Mouse (Mus musculus) intestine, embryonic 15.5 days (tissue): ENCODE measurements around the gene Duox1. TPM values are rescaled to one million over a fixed set of nuclear protein-coding genes. Genes with fewer than 3 reads are reported as not detected.
"Not testable (repeated sequence)": the region's sequence is repeated elsewhere in the genome, so short reads cannot be mapped to it uniquely, and the experiment has no call there.

ENCODE experiments used
- ATAC-seq: fragments of 200-750 bp; cut with Nextera tagmentation; 2 replicates; pipeline ENCODE4 v1.8.0; 2017; ENCODE audit warnings: moderate TSS enrichment, moderate library complexity
- H3K27ac ChIP-seq: fragments of 300-500 bp; sonication (generic); 2 replicates; pipeline ENCODE4 v1.5.1; 2015; ENCODE audit warnings: mild to moderate bottlenecking, inconsistent platforms
- H3K27me3 ChIP-seq: fragments of 300-500 bp; sonication (generic); replicated peaks from 2 replicates; pipeline ENCODE4 v1.6.1; 2015; ENCODE audit warnings: inconsistent platforms
- H3K36me3 ChIP-seq: fragments of 300-500 bp; sonication (generic); 2 replicates; pipeline ENCODE4 v1.6.1; 2015; ENCODE audit warnings: inconsistent platforms
- H3K4me1 ChIP-seq: fragments of 300-500 bp; sonication (generic); replicated peaks from 2 replicates; pipeline ENCODE4 v1.6.1; 2015; ENCODE audit warnings: inconsistent platforms
- H3K4me2 ChIP-seq: fragments of 300-500 bp; sonication (generic); replicated peaks from 2 replicates; pipeline ENCODE4 v1.6.1; 2015; ENCODE audit warnings: mild to moderate bottlenecking, inconsistent platforms
- H3K4me3 ChIP-seq: fragments of 300-500 bp; sonication (generic); replicated peaks from 2 replicates; pipeline ENCODE4 v1.5.1; 2015; ENCODE audit warnings: inconsistent platforms
- H3K9ac ChIP-seq: fragments of 300-500 bp; sonication (generic); 2 replicates; pipeline ENCODE4 v1.6.1; 2015; ENCODE audit warnings: inconsistent platforms
- H3K9me3 ChIP-seq: fragments of 300-500 bp; sonication (generic); 2 replicates; pipeline ENCODE4 v1.6.1; 2016; ENCODE audit warnings: inconsistent platforms
- WGBS: fragments of 180-500 bp; shearing (Covaris S2); methylation state at CpG from one replicate; pipeline ENCODE4 v1.1.7; 2015; 5-methylcytosine and 5-hydroxymethylcytosine counted together
- polyA plus RNA-seq: library from polyadenylated mRNA; unstranded; fragments of >200 nt; fragmentation: Nextera tagmentation; extraction: Ambion mirVana; gene quantifications from 2 replicates; pipeline ENCODE4 v1.2.1, GENCODE M21; 2015

Duox1 gene
- polyA plus RNA-seq, 1 experiment from 2014 or later, result 0.08 TPM

DNA sequence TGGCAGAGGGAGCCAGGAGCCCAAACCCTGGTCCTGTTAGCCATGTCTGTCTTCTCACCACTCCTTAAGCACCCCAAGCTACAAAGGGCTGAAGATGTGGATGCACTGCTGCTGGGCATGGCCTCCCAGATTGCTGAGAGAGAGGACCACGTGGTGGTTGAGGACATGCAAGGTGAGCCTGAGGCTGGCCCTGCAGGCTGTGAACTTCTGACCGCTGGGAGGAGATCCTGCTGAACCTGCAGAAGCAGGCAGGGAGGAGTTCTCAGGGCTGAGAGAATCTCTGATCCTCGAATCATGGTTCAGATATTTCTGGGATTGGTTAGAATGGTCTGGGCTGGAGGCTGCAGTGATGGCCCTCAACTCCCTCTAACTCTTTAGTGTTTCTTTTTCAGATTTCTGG lies 8.5 kb downstream of the Duox1 start:
- no peaks in the 10 kb centered on the region for H3K4me1 ChIP-seq
- H3K4me2 ChIP-seq, result no peak overlapping the region
- H3K4me3 ChIP-seq, result no peak overlapping the region
- 55% methylated on average over 3 of the region's 3 CpGs for WGBS
- no peaks in the 10 kb centered on the region for H3K9me3 ChIP-seq
- ATAC-seq, result no peak
- no peak overlapping the region for H3K9ac ChIP-seq
- no peaks in the 10 kb centered on the region for H3K27me3 ChIP-seq
- H3K27ac ChIP-seq, result no peak overlapping the region
- no peaks in the 10 kb centered on the region for H3K36me3 ChIP-seq

DNA sequence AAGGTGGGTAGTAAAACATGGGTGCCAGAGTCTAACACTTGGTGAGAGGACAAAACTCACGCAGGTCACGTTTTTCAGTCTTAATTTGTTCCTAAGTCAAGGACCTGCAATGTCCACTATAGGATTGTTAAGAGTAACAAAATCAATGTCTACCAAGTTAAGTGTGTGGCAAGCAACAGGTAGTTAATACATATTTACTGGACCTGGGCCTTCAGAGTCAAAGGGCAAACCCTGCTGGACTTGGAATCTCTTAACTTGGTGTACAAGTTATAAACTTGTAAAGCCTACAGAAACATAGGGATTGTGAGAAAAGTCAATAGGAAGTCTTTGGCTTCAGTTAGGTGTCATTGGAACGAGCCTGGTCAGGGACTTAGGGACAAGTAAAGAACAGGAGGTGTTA lies 9.1 kb downstream of the Duox1 start:
- H3K9me3 ChIP-seq, result no peaks in the 10 kb centered on the region
- H3K36me3 ChIP-seq, result no peaks in the 10 kb centered on the region
- no peak for ATAC-seq
- no peak overlapping the region for H3K9ac ChIP-seq
- no peak overlapping the region for H3K4me2 ChIP-seq
- no peaks in the 10 kb centered on the region for H3K27me3 ChIP-seq
- WGBS, result 78% methylated on average over 3 of the region's 3 CpGs
- no peak overlapping the region for H3K27ac ChIP-seq
- no peaks in the 10 kb centered on the region for H3K4me1 ChIP-seq
- H3K4me3 ChIP-seq, result no peak overlapping the region

DNA sequence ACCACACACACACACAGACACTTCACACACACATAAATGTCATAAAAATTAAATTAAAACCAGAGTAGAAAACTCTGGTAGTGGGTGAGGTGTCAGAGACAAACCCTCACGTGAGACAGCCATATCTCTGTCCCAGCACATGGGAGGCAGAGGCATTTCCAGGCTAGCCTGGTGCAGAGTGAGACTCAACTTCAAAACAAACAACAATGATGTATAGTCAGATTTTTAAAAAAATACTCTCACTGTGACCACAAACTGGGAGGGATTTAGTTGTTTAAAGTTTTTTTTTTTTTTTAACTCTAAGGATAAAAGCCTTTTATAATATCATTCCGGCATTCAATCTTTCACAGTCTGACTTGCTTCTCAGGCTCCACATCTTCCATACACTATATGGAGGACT lies 9.9 kb downstream of the Duox1 start:
- ATAC-seq, result no peak
- no peaks in the 10 kb centered on the region for H3K9me3 ChIP-seq
- no peak overlapping the region for H3K9ac ChIP-seq
- no peak overlapping the region for H3K27ac ChIP-seq
- H3K27me3 ChIP-seq, result no peaks in the 10 kb centered on the region
- 63% methylated on average over 2 of the region's 2 CpGs for WGBS
- no peak overlapping the region for H3K4me2 ChIP-seq
- H3K36me3 ChIP-seq, result no peaks in the 10 kb centered on the region
- H3K4me1 ChIP-seq, result no peaks in the 10 kb centered on the region
- H3K4me3 ChIP-seq, result no peak overlapping the region

DNA sequence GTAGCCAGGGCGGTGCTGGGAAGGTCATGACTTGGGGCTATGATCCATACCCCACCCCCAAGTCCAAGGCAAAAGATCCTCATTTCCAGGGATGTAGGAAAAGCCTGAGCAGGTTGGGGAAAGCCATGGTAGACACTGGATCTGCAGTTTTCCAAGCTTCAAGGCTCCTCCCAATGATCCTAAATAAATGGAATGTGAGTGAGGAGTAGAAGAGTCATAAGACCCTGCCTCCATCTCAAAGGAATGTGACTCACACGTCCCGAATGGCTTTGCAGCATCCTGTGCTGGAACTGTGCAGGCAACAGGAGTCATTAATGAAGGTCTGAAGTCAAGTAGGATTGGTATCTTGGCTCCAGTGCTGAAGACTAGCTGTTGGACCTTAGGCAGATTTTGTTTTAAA lies 12.5 kb downstream of the Duox1 start:
- WGBS, result 58% methylated on average over 3 of the region's 3 CpGs
- no peaks in the 10 kb centered on the region for H3K9me3 ChIP-seq
- no peaks in the 10 kb centered on the region for H3K4me1 ChIP-seq
- H3K4me3 ChIP-seq, result no peak overlapping the region
- no peak overlapping the region for H3K4me2 ChIP-seq
- H3K27me3 ChIP-seq, result no peaks in the 10 kb centered on the region
- no peak overlapping the region for H3K27ac ChIP-seq
- H3K36me3 ChIP-seq, result no peaks in the 10 kb centered on the region
- ATAC-seq, result no peak
- no peak overlapping the region for H3K9ac ChIP-seq

DNA sequence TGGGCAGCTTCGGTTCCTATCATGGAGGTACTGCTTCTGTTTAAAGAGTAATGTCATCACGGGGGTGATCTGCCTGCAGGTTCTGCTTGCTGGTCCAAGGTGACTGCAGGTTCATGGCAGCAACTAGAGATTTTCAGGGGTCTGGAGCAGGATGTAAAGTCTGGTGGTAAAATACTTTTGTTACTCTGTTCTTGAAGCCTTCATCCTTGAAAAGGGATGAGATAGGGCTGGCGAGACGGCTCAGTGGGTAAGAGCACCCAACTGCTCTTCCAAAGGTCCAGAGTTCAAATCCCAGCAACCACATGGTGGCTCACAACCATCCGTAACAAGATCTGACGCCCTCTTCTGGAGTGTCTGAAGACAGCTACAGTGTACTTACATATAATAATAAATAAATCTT lies 14.8 kb downstream of the Duox1 start:
- H3K4me3 ChIP-seq, ATAC-seq, H3K27ac ChIP-seq, H3K9ac ChIP-seq, H3K4me2 ChIP-seq, H3K36me3 ChIP-seq, H3K27me3 ChIP-seq, H3K9me3 ChIP-seq, H3K4me1 ChIP-seq: not testable (repeated sequence)
- WGBS, result 84% methylated on average over 6 of the region's 6 CpGs

DNA sequence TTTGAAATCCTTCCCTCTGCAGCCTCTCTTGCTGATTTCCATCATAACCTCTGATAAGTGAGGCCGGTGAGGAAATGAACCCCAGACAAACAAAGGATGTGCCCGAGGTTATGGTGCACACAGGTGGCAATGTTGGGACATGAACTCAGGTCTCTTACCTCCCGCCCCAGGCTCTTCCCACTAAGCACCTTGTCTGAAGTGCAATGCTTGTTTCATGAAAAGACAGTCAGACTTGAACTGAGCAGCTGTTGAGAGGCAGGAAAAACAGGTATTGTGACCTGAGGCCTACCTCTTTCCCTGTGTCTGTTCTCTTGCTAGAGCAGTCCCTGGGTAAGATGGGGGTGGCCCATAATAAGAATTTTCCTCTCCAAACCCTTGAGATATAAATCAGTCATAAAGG lies 16.8 kb downstream of the Duox1 start:
- H3K9me3 ChIP-seq, result no peaks in the 10 kb centered on the region
- no peaks in the 10 kb centered on the region for H3K27me3 ChIP-seq
- no peak overlapping the region for H3K4me3 ChIP-seq
- no peak overlapping the region for H3K27ac ChIP-seq
- no peak for ATAC-seq
- 85% methylated on average over 3 of the region's 3 CpGs for WGBS
- no peak overlapping the region for H3K9ac ChIP-seq
- H3K4me2 ChIP-seq, result no peak overlapping the region
- no peaks in the 10 kb centered on the region for H3K4me1 ChIP-seq
- no peaks in the 10 kb centered on the region for H3K36me3 ChIP-seq

DNA sequence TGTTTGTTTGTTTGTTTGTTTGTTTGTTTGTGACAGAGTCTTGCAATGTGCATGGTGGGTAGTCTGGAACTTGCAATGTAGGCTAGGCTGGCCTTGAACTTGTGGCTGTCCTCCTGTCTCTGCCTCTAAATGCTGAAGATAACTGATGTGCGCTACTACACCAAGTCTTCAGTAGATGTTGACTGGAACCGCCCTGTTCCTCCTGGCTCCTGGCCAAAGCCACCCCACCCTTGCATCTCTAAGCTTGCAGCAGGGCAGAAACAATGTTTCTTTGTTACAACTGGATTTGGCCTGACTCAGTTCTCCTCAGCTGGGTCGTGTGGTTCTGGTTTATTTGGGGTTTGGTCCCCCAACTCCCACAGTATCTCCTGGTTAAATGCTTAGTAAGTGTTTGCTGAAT lies 18.7 kb downstream of the Duox1 start:
- no peaks in the 10 kb centered on the region for H3K4me1 ChIP-seq
- no peaks in the 10 kb centered on the region for H3K27me3 ChIP-seq
- H3K9ac ChIP-seq, result no peak overlapping the region
- ATAC-seq, result peak; percentile 52; the same call in 1 of the 2 replicates
- H3K9me3 ChIP-seq, result no peaks in the 10 kb centered on the region
- H3K36me3 ChIP-seq, result no peaks in the 10 kb centered on the region
- 56% methylated on average over 3 of the region's 3 CpGs for WGBS
- no peak overlapping the region for H3K27ac ChIP-seq
- H3K4me3 ChIP-seq, result no peak overlapping the region
- H3K4me2 ChIP-seq, result no peak overlapping the region

DNA sequence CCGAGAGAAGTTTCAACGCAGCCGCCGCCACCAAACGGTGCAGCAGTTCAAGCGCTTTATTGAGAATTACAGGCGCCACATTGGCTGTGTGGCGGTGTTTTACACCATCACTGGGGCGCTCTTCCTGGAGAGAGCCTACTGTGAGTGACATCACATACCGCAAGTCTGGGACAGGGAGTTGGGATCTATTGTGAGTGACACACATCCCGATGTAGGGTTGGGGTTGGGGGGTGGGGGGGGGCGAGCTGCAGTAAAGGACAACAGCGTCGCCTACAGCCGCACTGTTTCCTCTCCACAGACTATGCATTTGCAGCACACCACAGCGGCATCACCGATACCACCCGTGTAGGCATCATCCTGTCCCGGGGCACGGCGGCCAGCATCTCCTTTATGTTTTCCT lies 21.8 kb downstream of the Duox1 start:
- H3K9ac ChIP-seq, result no peak overlapping the region
- 66% methylated on average over 21 of the region's 21 CpGs for WGBS
- no peak overlapping the region for H3K27ac ChIP-seq
- H3K4me1 ChIP-seq, result no peaks in the 10 kb centered on the region
- ATAC-seq, result no peak
- no peaks in the 10 kb centered on the region for H3K9me3 ChIP-seq
- no peak overlapping the region for H3K4me2 ChIP-seq
- H3K36me3 ChIP-seq, result no peaks in the 10 kb centered on the region
- no peak overlapping the region for H3K4me3 ChIP-seq
- no peaks in the 10 kb centered on the region for H3K27me3 ChIP-seq

DNA sequence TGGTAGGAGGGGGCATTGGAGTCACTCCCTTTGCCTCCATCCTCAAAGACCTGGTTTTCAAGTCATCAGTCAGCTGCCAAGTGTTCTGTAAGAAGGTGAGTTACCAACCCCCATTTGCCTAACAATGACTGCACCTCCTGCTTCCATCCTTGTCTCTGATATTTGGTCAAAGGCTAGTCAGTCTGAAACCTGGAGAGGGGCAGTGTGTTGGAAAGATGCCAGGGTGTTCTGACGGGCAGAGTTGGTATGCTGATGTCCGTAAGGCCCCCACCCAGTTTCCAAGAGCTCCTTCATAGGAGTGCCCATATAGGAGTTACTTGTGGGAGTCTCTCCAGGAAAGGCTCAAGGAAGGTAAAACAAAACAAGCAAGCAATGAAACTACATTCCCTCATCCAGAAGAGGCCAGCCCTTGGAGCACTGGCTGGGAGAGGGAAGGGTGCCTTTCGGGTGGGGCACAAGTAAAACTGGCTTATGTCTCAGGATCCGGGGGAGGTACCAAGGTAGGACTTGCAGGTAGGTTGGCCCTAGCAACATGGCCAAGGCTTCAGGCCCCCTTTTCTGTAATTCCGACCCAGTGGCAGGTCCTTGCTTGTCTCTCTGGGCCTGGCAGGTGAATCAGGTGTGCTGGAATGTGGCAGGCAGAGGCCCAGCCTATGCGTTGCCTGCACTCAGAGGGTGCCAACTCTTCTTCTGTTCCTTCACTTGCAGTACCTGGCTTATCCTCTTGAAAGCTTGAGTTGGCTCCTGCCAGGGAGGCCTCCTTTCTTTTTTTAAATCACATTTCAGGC lies 29.8 kb downstream of the Duox1 start:
- Histone ChIP-seq H3K36me3 (no peaks in the 10 kb centered on the region), H3K9me3 (no peaks in the 10 kb centered on the region), H3K4me1 (peaks cover 16% of the 10 kb centered on the region), H3K27me3 (no peaks in the 10 kb centered on the region), H3K9ac (no peak overlapping the region), H3K4me2 (no peak overlapping the region), H3K4me3 (no peak overlapping the region), H3K27ac (no peak overlapping the region)
- 76% methylated on average over 6 of the region's 6 CpGs for WGBS
- no peak for ATAC-seq

DNA sequence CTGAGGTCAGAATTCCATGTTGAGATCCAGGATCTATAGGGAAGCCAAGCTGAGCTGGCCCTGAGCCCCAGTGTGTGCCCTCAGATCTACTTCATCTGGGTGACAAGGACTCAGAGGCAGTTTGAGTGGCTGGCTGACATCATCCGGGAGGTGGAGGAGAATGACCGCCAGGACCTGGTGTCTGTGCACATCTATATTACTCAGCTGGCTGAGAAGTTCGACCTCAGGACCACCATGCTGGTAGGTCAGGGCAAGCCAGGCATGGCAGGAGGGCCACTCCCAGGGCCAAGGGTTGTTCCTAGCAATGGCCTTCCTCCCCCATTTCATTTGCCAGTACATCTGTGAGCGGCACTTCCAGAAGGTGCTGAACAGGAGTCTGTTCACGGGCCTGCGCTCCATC lies 30.7 kb downstream of the Duox1 start:
- not testable (repeated sequence) for H3K36me3 ChIP-seq, H3K27ac ChIP-seq, H3K4me3 ChIP-seq, H3K9me3 ChIP-seq, H3K27me3 ChIP-seq, ATAC-seq, H3K9ac ChIP-seq, H3K4me2 ChIP-seq
- H3K4me1 ChIP-seq, result peaks cover 16% of the 10 kb centered on the region
- 89% methylated on average over 6 of the region's 6 CpGs for WGBS

DNA sequence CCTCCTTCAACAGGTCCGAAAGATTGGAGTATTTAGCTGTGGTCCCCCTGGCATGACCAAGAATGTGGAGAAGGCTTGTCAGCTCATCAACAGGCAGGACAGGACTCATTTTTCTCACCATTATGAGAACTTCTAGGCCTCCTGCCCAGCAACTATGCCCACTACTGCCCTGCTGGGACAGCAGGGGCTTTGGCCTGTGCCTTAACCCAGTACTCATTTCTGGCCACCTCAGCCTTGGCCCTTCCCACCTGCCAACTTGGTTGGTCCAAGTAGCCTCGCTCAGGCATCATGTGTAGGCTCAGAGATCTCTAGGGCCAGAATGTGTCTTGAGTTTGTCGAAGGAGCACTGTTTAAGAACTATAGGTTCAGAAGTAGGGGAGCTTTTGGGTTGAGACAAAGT lies 31.8 kb downstream of the Duox1 start:
- Histone ChIP-seq H3K27me3 (no peaks in the 10 kb centered on the region), H3K36me3 (no peaks in the 10 kb centered on the region), H3K4me1 (peaks cover 16% of the 10 kb centered on the region), H3K27ac (no peak overlapping the region), H3K4me2 (no peak overlapping the region), H3K9ac (no peak overlapping the region), H3K4me3 (no peak overlapping the region), H3K9me3 (no peaks in the 10 kb centered on the region)
- ATAC-seq, result no peak
- WGBS, result 91% methylated on average over 3 of the region's 3 CpGs

DNA sequence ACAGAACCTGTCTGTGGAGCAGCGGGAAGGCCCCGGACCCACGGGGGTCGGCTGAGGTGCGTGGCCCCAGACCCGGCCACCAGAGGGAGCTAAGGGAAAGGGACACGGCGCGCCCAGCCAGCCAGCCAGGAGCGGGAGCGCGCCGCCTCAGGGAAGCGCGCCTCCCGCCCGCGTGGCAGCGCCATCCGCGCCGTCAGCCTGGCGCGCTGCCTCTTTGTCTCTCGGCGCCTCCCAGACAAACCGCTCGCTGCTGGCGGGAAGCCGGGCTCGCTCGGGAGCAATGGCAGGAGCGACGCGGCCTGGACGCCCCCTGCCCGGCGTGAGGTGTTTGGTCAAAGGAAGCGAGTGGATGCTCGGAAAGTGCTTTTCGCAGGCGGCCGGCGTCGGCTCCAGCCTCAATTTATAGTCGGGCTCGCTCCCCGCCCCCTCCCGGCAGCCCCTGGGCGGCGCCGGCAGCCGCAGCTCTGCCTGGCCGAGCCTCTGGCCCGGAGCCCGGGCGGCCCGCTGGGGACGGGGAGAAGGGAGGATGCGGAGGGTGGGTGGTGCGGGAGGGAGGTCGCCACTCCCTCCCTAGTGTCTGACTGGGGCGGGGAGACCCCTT lies 33.2 kb downstream of the Duox1 start:
- Histone ChIP-seq H3K9ac (peak overlapping the region; percentile 82), H3K9me3 (no peaks in the 10 kb centered on the region), H3K4me1 (peaks cover 16% of the 10 kb centered on the region), H3K27me3 (no peaks in the 10 kb centered on the region), H3K36me3 (peaks cover under 1% of the 10 kb centered on the region; the same call in 1 of the 2 replicates), H3K27ac (peak overlapping the region; percentile 98), H3K4me3 (peak overlapping the region; percentile 70), H3K4me2 (peak overlapping the region; percentile 87)
- ATAC-seq, result peak; percentile 94
- under 1% methylated on average over 60 of the region's 63 CpGs for WGBS
